Mouse (Mus musculus) cerebral cortex, adult 2 months (tissue): ENCODE data around the gene Olfr724.

ENCODE experiments used
- WGBS: fragments of 180-500 bp; shearing (Covaris S2); methylation state at CpG from one replicate; pipeline ENCODE4 v1.1.7; 2018; 5-methylcytosine and 5-hydroxymethylcytosine counted together

Gene Olfr724

DNA sequence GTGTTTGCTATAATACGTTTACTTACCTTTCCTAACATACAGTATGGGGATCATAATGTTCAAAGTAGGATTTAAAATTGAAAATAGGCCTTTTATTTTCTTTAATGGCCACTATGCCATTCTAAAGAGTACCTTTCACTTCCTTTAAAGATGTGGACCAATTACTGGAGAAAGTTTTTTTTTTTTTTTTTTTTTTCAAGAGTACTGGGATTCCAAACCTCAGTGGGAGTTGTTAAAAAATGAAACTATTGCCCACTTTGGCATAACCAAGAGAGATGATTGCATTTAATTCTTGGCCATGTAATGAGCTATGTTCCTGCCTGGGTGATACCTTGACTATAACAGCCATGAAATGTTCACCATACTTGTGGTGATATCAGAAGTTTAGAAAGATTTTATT lies at the start of gene Olfr724:
TSS of gene Olfr724 (minus strand) at position 101 of the 400 bp plus-strand sequence.
- WGBS: 75% methylated on average over 1 of the region's 1 CpGs

DNA sequence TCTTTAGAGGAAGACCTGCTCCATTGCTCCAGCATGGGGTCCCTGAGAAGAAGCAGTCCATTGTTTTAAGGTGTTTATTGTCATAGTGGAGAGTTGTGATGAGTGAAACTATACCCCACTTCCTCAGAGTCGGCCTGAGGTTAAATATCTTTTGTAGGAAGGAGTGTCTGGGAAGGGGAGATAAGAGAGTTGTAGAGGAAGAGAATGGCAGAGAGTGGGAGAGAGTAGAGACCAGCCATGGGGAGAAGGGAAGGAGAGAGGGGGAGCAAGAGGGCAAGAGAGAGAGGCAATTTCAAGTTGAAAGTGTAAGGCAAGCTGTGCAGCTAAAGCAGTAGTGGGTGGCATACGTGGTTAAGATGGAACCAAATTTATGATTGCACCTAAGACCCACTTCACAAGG lies 7.2 kb downstream of the Olfr724 start:
- 56% methylated on average over 2 of the region's 2 CpGs for WGBS

GRCm38 (mm10) chr14:49931687-49932086 lies 31.4 kb downstream of the Olfr724 start, which contains the start of gene Olfr723:
Gene Olfr723 (minus strand): TSS chr14:49931787.

